Mouse (Mus musculus) cerebellum, adult (tissue): ENCODE results near the gene Negr1.
"Not testable (repeated sequence)": the region's sequence is repeated elsewhere in the genome, so short reads cannot be mapped to it uniquely, and the experiment has no call there.

Experiments
- ATAC-seq: cut with Nextera tagmentation; 2 replicates; pipeline ENCODE4 v1.9.2; 2017; ENCODE audit warnings: mild to moderate bottlenecking, moderate library complexity, mixed read lengths; ENCODE audit not compliant: insufficient number of reproducible peaks, low FRiP score, low TSS enrichment

Gene Negr1

DNA sequence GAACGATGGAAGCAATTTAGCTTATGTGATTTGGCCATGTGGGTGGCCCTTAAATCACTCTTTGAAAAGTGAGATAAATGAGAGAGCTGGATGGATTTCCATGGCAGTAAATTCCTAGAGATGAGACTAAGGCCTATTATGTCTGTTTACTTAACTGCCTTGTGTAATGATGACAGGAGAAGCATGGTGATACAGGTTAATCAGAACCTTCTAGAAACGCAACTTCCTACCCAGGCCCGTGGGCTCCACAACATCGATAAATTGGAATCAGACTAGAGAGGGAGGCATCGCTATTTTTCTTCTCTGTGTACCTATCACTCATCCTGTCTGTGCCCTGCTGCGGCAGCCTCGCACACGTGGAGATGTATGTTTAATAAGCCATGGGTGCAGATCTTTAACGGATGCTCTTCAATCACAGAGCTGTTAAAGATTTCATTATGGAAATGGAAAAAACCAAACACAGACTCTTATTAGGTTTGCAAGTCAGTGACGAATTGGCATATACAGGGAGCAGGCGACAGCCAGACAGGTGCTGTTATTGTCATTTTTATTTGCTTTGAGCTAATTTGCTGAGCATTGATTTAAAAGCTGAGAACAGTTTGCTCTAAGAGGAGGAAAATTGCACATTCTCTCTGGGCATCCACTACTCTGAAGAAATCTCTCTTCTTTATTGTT, 418.6 kb downstream of the Negr1 start:
- 0 out of 2 replicates have a peak, but pooled peaks have one; percentile 20 for ATAC-seq

DNA sequence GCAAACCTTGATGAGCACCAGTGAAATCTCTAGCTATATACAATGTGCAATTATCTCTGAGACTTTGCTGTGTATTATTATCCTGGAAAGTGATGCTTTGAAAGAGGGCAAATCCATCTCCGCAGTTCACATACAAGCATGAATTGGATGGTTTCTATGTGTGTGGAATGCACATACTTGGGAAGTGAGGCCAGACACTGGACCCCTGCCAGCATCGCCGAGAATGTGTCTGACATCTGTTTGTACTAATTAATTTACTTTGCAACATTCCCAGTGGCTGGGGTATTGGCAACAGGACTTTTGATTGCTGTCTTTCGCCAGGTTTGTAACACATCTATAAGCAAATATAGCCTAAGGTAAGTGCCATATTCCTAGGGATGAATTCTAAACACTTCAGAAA, 420.5 kb downstream of the Negr1 start:
- no peak for ATAC-seq

DNA sequence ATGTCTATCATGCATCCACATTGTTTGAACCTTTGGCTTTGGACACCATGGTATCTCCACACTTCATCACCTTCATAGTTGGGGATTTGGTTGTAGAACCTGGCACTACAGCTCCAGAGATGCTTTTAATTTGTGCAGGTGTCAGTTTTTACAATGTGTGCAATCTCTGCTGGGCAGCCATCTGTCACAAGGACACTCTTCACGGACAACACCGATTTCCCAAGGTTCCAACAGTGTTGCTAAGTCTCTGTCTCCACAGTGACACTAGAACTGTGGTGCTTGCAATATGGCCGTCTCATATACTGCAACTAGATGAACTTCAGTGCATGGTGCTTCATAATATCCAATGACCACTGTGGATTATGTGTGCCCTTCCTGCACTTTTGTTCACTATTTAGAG, 425.5 kb downstream of the Negr1 start:
- peak; percentile 86; the same call in 1 of the 2 replicates for ATAC-seq

DNA sequence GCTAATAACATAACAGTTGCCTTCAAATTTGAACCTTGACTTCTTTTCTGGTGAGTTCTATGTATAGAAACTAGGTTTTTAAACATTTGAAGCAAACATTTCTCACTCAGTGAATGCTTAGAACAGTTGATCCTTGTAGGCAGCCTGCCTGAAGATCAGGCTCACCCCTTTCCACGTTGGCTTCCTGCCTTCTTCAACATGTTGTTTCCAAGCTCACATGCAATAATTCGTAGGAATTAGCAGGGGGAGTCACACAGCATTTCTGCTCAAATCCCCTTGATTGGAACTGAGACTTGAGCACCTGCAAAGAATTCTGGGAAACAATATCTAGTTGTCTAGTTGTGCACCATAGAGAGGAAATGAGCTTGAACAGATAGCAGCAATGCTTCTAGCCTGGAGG, 430.6 kb downstream of the Negr1 start:
- no peak for ATAC-seq

DNA sequence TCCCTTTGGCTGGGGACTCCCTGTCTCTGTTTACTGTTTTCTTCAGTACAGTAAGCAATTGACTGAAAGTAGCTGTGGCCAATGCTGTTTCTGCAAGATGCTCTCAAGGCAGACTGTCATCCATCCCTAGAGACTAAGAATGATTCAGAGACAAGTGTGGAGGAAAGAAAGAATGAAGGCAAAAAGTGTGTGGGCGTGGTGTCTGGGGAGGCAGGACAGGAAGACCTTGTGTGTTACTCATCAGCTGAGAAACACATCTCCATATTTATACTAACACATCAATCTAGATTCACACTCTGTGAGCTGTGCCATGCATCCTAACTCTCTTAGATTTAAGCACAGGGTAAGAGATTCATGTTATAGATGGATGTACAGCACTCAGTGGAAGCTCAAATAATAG, 431.2 kb downstream of the Negr1 start:
- no peak for ATAC-seq

- no peak for ATAC-seq
These were observed 437.7 kb downstream of the Negr1 start for GRCm38 (mm10) chr3:156999177-156999808.

DNA sequence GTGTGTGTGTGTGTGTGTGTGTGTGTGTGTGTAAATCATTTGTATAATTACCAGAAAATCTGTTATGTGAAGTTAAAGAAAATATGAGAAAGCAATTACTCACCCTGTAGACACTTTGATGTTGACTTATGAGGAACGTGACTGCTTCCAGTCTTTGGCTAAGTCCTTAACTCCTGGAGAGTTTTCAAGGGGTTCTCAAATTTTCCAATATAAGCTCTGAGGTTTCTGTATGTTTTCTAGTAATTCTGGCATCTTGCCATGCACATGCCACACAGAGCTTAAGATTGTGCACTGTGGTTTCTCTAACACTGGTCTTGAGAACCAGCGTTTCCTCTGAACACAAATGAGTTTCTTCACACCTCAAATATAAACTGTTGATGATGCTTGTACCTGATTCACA, 460.0 kb downstream of the Negr1 start:
- no peak for ATAC-seq

- no peak for ATAC-seq
These were observed 463.0 kb downstream of the Negr1 start for GRCm38 (mm10) chr3:157024580-157024979.

- ATAC-seq: no peak
These were observed 470.0 kb downstream of the Negr1 start for GRCm38 (mm10) chr3:157031513-157032142.

GRCm38 (mm10) chr3:157036016-157036415, 474.4 kb downstream of the Negr1 start:
- ATAC-seq: no peak

GRCm38 (mm10) chr3:157036568-157036967, 475.0 kb downstream of the Negr1 start:
- no peak for ATAC-seq

- ATAC-seq: no peak
These were observed 479.0 kb downstream of the Negr1 start for GRCm38 (mm10) chr3:157040619-157041018.

GRCm38 (mm10) chr3:157044565-157044964, 483.0 kb downstream of the Negr1 start:
- peak; percentile 71; the same call in 1 of the 2 replicates for ATAC-seq

- not testable (repeated sequence) for ATAC-seq
These were observed 502.8 kb downstream of the Negr1 start for GRCm38 (mm10) chr3:157064438-157064837.

GRCm38 (mm10) chr3:157066331-157066730, 504.7 kb downstream of the Negr1 start:
- ATAC-seq: no peak

GRCm38 (mm10) chr3:157079250-157079965, 517.8 kb downstream of the Negr1 start:
- no peak for ATAC-seq

DNA sequence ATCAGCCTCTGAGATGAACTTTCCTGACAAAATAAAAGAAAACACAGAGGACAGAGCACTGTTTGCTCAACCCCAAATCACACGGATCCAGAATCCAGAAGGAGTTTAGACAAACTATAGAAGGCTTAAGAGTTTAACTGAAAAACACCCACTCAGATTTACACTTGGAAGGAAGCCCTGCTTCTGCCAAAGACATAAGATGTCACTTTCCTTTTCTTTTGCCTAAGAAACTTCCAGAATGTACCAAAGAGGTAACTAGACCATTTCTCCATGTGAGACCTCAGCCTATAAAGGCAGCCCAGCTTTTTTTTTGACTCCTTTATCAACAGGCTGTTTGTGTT, 518.3 kb downstream of the Negr1 start:
- no peak for ATAC-seq

GRCm38 (mm10) chr3:157080585-157080984, 519.0 kb downstream of the Negr1 start:
- no peak for ATAC-seq

DNA sequence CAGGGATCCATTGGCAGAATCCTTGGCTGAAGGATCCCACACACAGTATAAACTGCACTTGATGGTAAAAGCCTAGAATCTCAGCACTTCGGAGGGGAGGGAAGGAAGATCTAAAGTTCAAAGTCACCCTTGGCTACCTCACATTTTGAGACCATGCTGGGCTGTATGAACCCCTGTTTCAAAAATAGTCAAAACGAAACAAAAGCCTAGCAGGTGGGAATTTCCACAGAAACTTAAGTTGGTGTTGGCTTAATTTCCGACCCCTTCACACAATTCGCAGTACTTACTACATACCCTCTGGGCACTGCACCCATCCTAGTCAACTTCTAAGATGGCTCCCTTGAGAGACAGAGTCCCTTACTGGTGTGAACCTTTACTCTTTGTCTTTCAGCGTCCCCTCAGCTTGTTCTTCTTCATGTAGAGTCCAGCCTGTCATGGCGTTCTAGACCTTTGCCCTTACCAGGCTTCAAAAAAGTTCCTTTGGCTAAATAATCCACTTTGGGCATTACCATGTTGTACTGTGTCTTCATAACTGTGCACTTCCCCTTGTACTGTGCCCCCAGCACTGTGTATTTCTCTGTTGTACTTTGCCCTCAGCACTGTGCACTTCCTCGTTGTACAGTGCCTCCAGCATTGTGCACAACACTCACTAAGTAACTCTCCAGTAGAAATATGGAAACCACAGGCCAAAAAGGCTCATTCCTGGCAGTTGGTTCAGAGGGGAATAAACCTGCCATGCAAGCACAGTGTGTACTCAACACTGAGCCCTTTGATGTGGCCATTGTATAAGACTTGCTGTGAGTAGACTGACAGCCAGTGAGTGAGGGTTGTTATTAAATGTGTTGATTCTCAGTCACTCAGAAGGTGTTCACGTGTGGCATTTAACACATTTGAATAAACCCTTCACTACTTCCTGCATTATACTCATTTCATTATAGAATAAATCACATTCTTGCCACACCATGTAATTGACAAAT, 521.5 kb downstream of the Negr1 start:
- ATAC-seq: no peak

GRCm38 (mm10) chr3:157085180-157085579, 523.6 kb downstream of the Negr1 start:
- ATAC-seq: peak; percentile 98
